Mouse (Mus musculus): ENCODE measurements around the gene Calm1.

DNA sequence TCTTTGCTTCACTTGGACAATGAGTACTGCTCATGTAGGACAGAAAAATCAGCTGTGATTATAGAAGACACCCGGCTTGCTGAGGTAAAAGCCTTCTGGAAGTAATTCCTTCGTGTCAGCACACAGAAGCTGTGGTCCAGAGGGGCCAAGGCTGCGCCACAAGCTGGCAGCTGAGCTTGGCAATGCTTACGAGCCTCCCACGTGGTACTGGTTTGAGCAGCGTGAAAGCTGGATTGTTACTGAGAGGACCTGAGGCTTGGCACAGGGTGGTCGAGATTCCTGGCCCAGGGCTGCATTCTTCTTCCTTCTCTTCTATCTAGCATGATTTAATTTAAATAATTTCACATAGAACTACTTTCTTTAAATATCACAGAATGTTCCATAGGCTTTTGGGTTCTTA lies 2.4 kb upstream of the Calm1 start:
- no peak for TF ChIP-seq CTCF (IDR thresholded peaks at IDR 0.05)
- TF ChIP-seq EP300 (IDR thresholded peaks at IDR 0.05), result no peak
